Mouse (Mus musculus): ENCODE measurements at regions not wholly inside any gene's neighbourhood (a gene's known extent, or its start where the extent isn't known, plus 50 kb on each side); places are given as distances from the start of the nearest gene placed in this dataset.

DNA sequence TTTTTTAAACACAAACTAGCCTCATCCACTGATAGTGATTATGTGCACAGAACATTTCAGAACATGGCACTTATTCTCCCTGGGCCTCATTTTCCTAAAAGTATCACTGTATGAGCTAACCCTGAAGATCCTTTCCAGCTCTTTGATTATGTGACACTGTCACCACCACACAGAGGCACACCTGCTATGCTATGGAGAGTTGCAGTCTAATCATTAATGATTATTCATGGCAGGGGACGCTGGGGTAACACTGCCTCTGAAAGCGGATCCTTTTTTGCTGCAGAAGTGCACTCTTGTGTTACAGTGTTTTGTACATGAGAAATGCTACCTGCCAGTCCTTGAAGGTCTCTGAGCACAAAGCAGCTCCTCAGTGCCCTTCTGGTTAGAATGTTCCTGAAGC, 615.3 kb upstream of the Fbxo33 start:
- no peak for DNase-seq

DNA sequence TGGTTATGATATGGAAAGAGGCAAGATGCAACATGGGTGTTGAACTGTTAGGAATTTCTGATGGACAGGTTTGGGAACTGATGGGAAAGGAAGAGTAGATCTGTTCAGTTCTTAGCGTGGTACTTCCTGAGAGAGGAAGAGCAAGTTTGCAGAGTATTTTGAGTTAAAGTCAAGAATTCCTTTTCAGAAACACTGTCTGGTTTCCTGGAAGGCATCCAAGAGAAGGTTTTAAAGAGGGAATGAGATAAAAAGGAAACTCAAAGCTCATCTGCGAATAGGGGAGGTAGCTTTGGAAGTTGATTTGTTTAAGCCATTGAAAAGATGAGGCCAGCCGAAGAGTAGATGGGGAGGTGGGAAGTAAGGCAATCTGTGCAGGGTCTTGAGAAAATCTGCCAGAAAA, 603.4 kb upstream of the Fbxo33 start:
- no peak for DNase-seq

DNA sequence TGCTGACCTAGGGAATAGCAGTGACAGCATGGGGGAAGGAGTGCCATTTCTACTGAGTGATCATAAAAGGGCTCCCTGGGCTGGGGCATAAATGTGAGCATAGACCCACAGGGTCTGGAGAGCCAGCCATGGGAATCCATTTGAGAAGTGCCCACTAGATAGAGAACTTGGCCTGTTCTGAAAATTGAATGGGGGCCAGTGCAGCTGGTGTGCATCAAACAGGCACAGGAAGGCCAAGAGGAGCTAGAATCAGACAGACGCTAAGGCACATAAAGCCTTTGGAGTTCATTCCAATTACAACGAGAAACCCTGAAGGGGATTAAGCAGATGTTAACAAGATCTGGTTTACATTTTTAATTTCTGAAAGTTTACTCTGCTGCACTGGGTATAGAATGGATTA, 602.9 kb upstream of the Fbxo33 start:
- DNase-seq: no peak

DNA sequence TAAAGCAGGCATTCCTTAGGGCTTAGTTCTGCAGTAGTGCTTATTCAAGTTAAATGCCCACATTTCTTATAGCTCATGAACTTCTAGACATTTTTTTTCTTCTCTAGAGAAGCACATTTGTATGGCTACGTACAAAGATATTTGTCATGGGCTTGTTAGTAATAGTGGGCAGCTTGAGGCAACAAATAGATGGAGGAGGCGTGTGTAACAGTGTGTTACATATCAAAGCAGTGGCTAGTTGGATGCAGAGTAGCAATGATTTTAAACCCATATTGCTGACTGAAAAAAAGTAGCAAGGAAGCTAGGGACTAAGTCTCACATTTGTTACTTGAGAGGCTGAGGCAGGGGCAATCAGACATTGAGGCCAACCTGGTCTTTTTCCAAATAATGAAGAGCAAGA, 602.2 kb upstream of the Fbxo33 start:
- no peak for DNase-seq

DNA sequence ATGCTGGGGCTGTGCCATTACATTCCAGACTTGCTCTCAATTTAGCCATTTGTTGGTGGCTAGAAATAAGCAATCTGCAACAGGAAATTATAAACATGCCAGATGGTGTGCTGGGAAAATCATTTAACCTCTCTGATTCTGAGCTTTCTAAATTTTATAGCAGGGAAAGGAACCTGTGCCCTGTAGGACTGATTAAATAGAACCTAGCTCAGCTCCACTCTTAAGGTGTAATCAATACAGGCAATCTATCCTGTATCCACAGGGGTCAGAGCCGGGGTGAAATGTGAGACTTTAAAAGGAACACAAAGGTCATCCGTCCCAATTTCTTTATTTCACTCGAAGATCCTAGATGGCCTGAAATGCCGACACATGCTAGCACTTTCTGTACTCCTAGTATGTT, 596.4 kb upstream of the Fbxo33 start:
- DNase-seq: no peak

DNA sequence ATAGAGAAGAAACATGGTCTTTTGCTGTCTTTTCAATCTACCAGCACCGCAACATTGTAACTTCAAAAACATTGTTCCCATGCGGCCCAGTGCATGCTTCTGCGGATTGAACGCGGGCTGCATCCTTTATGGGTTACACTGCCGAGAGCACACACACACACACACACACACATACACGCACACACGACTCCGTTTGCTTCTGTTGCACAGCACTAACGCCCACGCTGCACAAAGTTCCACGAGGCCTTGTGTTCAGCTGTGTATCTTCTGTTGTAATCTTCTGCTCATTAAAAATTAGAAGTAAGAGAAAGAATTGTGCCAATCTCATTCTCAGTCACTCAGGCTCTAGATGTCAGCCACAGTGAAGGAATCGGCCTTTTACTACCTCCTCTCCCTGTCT, 594.8 kb upstream of the Fbxo33 start:
- DNase-seq: no peak

DNA sequence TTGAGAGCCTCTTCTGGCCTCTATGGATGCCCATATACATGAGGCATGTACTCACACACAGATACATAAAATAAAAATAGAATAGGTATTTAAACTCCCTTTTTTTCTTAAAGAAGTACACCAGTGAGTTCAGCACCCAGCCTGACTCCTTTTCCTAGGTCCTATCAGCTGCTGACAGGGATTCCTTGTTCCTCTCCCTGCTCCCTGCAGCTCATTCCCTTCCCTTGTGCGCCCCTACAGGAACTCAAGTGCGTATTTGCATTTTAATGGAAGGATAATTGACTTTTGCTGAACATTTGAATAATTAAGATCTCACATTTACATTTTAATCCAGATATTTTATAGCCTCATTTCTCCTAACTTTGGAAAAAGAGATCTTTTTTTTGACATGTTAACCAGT, 589.7 kb upstream of the Fbxo33 start:
- DNase-seq: no peak

DNA sequence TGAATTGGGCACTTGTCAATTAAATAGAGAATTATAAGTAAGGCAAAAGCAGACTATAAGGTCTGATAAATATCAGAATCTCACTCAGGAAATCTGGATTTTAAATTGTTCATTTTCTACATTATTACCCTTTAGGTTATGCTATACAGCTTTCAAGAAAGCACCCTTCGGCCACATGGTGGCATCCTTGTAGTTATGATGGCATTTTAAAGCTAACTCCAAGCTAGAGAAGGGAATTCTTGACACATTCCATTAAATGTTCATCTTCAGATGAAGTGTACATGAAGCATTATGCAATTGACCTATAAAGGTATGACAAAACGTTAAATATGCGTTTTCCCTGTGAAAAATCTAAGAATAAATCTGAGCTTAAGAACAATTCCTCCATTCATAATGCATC, 578.5 kb upstream of the Fbxo33 start:
- no peak for DNase-seq

DNA sequence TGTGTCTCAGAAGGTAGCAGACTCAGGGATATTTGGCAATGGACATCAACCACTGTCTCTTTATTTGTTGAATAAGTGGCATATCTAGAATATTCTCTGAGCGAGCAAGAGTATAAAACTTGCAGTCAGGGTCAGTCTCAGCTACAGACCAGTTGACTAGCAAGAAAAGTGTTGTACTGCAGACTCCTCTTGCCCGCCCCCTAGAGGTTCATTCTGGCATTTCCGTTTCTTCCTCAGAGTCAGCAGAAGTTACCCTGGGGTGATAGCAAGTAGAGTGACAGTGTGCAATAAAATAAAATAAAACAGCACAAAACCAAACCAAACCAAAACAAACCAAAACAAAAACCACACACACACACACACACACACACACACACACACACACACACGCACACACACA, 571.9 kb upstream of the Fbxo33 start:
- no peak for DNase-seq

DNA sequence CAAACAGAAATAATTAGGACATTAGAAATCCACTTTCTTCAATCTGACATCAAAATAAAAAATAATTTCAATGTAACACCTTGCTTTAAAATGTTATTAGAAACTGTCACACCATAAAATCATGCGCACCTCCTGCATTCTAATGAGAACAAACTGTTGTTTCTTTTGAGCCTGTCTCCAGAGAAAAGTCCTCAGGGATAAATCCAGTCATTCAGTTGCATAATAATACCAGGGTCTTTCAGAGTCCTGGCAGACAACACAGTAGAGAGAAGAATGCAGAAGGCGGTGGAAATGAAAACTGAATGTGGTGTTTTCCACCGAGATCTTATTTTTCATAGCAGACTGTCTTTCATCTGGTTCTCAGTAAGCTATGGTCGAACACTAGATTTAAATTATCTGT, 567.3 kb upstream of the Fbxo33 start:
- DNase-seq: no peak

DNA sequence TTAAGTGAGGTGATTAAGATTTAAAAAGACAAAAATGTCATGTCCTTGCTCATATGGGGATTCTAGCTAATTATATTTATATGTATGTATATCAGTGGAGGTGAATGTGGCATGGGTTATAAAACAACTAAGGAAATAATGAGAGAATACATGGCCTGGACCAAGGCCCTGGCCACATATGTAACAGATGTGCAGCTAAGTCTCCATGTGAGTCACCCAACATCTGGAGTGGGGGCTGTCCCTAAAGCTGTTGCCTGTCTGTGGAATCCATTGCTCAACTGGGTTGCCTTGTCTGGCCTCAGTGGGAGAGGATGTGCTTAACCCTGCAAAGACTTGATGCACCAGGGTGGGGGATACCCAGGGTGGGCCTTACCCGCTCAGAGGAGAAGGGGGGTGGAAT, 551.5 kb upstream of the Fbxo33 start:
- no peak for DNase-seq

DNA sequence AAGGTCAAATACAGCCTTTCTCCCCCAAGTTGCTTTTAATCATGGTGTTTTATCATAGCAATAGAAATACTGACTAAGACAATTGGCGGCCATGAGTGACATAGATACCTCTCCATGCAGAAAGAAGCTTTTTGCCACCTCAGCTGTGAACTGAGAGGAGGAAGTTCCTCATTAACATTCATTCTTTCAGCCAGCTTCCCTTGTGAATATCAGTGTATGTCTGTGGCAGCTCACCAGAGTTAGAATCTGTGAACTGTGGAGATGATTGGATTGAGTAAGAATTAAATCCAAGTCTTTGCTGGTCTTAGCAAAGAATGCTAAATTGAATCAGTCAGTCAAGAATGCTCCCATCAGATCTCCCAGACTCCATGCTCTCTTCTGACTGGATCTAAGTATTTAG, 542.7 kb upstream of the Fbxo33 start:
- DNase-seq: no peak

DNA sequence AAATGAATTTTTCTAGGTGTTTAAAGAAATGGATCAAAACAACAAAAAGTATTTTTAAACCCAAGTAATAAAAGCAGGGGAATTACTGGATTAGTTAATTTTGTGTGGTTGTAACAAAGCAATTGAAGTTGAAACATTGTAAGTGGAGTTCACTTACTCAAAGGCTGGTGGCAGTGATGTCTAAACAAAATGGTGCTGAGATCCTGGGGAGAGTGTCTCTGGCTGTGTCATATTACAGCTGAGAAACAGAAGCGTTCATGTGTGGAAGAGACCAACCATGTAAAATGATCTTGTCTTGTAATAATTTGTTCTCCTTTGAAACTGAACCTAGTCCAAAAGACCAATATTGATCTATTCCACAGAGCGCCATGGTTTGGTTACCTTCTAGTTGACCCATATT, 525.2 kb upstream of the Fbxo33 start:
- no peak for DNase-seq

DNA sequence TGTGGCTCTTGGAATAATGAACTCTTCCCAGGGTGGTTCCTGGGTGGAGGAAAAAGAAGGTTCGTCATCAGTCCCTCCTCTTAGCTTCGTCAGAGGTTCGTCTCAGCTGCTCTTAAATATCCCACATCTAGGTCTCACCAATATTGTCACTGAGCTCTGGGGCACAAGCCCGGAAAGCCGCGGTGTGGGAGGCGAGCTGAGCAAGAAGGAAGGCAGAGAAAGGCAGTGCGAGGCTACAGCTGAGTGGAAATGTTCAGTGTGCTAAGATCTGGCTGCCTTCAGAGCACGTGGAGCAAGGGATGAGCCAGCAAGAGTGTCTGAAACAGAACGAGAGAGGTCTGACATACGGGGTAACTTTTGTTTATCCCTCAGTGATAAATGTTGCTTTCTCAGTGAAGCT, 523.7 kb upstream of the Fbxo33 start:
- DNase-seq: no peak

DNA sequence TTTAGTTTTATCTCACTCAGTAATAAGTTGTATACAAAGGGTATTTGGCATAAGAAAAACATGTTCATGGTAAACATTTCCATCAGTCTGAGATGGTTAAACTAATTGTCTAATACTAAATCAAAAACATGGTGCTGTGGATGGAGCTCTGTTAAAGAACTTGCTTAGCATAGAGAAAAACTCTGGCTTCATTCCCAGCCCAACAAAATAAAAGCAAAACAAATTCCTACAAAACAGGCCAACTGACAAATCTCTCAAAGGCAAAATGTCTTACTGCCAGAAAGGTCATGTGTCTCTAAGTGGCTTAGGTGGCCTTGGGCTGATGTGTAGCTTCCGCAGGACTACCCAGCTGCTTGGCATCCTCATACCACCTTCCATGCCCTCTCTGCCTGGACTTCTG, 505.4 kb upstream of the Fbxo33 start:
- no peak for DNase-seq

DNA sequence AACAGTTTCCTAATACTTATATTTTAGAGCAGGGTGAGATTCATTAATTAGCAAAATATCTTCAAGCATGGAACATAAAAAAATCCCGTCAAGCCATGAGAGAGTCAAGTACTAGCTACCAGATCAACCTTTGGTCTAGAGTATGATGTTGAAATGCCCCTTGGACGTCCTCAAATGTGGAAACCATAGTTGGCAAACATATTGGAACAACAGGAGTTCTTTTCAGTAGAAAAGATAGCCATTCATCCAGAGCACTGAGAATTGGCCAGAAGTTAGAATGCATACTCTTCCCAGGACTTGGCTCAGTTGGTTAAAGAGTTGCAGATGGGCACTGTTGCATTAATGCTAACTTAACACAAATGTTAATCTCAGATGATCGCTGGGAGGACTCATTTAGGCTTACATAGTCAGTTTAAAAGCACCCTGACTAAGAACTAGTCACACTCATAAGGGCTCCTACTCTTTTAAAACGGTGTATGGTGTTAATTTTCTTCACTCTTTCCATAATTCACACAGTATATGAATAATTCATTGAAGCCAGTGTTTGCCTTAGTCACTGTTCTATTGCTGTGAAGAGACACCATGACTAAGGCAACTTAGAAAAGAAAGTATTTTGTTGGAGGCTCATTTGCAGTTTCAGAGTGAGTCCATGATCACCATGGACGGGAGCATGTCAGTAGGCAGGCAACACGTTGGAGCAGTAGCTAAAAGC, 503.1 kb upstream of the Fbxo33 start:
- no peak for DNase-seq

DNA sequence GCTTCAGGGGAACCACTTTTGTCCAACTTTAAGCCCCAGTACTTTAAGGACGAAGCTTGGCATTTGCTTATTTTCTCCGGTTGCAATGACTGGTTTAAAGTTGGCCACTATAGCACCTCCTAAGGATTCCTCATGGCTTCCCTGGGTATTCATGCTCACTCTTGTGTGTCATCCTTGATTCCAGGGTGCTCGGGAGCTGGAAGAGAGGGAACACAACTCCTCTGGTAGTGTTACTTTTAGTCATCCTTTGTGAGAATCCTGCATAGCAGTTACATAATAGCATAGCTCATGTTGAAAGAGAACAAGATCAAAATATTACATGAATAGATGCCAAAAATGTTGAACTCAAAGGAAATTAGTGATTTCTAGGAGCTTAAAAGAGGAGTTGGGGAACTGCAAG, 493.7 kb upstream of the Fbxo33 start:
- DNase-seq: no peak

DNA sequence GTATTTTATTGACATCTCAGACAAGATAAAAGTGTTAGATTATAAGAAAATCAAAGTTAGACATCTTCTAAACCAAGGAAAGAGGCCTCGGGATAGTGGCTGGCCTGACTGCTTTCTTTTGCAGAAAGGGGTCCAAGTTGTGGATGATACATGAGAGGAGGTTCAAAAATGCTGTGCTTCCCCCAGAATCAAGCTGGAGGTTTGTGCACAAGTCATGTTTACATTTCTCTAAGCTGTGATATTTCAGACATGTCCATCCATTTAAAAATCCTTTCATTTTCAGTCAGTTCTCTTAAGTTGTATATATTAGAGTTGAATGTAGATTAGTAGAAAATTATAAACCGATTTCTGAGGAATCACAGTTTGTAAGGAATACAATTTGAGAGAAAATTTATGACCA, 463.7 kb upstream of the Fbxo33 start:
- DNase-seq: no peak

DNA sequence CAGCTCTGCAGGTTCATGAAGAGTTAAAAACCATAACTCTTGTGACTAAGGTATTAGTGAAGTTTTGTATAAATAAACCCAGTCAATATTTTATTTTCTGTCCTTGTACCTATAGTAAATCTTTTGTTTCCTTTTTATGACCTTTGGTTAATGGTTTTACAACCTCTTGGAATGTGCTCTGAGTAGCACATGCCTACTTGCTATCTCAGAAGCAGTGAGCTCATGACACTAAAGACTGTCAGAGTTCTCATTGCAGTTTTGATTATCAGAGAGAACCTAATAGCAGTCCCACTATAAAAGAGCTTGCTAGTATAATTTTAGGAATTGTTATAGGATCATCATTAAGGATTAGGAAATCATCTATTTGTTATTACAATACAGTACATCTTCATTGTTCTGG, 443.6 kb upstream of the Fbxo33 start:
- DNase-seq: no peak

DNA sequence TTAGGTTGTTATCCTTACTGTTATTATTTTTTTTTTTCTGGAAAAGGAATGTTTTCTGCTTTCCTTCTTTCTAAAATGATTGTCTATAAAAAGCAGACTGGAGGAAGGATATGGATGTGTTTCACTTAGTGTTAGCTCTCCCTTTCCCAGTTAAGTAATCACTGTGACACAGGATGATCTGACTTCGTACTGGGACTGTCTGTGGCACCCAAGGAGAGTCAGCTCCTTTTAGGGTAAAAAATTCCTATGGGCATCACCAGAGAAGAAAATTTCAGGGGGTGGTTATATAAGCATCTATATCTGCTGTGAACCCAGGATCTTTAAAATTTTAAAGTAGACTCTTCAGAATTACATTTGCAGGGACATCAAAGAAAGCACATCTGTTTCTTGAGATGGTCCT, 411.2 kb upstream of the Fbxo33 start:
- no peak for DNase-seq

DNA sequence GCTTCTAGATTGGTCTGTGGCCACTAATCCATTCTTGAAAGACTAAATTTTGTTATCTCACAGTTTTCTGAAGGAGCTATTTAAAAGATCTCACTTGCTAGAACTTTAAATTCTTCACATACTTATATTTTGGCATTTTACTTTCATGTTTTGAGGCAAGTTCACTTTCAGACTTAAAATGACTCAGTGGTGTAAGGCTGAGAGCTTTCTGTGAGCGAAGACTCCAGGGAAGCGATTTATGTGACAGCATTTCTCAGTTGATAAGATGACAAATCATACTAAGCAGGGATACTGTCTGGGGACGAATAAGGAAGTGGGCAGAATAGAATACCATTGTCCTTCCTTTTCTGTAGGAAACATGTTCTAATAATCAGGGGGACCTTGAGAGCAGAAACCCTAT, 403.6 kb upstream of the Fbxo33 start:
- DNase-seq: no peak

DNA sequence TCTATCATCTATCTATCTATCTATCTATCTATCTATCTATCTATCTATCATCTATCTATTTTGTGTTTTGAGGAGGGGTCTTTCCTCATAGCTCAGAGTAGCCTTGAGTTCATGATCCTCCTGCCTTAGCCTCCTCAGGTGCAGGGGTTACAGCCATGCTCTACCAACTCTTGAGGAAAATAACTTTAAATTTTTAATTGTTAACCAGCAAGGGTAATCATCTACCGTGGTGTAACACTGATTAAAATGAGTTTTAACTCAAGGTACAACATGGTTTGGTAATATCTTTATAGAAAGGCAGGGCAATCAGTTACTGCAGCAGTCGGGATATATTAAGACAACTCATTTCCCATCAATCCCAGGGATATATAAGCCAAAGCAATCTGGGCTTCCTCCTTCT, 401.6 kb upstream of the Fbxo33 start:
- DNase-seq: no peak

DNA sequence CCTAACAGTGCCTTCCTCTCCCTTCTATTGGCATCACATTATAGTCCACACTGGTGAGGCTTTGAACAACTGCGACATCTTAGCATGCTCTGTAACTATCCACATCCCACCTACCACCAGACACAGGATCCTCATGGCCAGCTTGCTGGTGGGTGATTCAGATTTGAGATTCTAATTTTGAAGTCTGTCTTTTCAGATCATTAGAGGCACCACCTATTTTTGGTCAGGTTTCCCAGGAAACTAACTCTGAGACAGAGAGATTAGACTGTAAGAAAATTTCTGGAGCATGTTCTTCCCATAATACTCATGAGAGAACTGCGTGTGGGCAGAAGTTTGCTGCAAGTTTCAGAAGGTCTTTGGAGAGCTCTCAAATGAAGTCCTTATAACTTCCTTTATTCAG, 400.8 kb upstream of the Fbxo33 start:
- DNase-seq: no peak

DNA sequence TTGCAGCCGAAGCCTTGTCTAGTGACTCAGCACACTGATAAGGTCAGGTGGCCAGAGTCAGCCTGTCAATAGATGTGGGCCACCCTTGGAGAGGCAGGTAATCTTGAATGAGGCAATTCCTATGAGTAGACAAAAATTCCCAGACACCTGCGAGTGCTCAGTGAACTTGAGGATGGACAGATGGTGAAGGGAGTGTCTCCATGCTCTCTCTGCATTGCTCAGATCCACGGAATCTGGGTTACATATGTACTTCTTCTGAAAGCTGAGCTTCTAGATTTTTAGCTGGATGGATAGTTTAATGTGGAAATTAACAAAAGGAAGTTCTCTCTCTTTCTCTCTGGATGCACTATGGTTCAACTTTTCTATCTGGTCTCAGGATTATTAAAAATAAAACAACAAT, 396.6 kb upstream of the Fbxo33 start:
- no peak for DNase-seq

DNA sequence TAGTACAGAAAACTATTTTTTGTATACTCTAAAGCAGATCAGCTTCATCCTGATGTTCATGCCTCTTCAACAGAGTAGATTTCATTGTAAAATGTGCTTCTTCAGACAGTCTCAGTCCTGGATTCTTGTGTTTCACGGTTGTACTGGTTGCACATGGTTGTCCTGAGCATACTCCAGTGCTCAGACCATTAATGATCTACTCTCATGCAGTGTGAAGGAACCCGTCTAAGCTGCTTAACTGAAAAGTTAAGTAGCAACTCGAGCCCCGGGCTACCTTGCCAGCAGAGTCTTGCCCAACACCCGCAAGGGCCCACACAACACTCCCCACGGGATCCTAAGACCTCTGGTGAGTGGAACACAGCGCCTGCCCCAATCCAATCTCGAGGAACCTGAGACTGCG, 380.3 kb upstream of the Fbxo33 start:
- no peak for DNase-seq

DNA sequence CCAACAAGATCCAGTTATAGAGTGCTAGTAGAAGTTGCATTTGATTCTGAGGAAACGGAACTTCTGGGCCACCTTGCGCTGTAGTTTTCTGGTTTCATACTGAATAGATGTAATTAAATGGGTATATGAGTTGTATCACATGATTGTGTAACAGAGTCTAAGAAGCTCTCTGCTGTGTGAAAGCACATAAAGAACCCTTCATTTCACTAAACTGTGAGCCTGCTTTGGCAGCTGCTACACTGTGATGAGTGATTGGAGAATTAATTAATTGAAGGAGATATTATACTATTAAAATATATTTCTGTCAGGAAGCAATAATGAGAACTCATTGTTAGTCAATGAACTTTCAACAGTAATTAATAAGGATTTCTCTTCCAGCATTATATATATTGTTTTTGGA, 369.8 kb upstream of the Fbxo33 start:
- DNase-seq: no peak
